Mouse (Mus musculus): ENCODE data around the gene Tmed9. TPM values are rescaled to one million over a fixed set of nuclear protein-coding genes. Genes with fewer than 3 reads are reported as not detected.
A peak's percentile ranks its signal among the peaks of the same experiment; 100 is the strongest.
"Not testable (repeated sequence)": the region's sequence is repeated elsewhere in the genome, so short reads cannot be mapped to it uniquely, and the experiment has no call there.

Tmed9 gene
- polyA plus RNA-seq, 1 experiment from 2014 or later = 180 TPM

DNA sequence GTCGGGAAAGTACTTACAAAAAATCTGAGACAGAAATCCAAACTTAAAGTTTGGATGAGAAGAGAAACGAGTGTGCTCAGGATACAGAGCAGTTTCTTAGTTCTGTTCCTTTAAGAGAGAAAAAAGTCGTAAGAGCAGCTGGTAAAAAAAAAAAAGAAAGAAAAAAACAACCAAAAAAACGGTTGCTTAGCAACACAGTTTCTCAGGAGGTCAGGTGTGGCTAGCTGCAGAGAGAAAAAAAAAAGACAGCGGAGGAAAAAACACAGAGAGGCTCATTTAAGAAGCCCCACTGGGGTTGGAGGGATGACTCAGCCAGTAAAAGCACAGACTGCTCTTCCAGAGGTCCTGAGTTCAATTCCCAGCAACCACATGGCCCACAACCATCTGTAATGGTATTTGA is 789 bp downstream of the Tmed9 start:
- WGBS = 61% methylated on average over 5 of the region's 5 CpGs

DNA sequence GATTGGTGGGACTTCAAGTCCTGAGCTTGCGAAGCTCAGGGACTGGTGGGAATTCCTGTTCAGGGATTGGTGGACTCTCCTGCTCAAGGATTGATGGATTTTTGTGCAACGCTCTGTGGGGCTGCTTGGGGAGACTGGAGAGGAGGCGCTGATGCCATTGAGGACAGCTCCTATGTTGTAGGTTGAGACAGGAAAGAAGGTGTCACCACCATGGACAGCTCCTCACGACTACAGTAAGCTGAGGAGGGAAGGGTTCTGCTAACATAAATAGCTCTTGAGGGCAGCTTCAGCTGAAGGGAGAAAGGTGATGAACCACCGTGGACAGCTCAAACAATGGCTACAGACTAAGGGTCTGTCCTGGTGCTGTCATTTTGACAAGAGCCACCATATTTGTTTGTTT is 2.4 kb downstream of the Tmed9 start:
- no peak overlapping the region for H3K27ac ChIP-seq (ENCODE audit: low read length)
- peaks cover 5% of the 10 kb centered on the region; the same call in 1 of the 2 replicates for H3K4me1 ChIP-seq (replicated peaks; ENCODE audit: control insufficient read depth, insufficient read depth, low read length)
- no peak overlapping the region for H3K4me2 ChIP-seq (ENCODE audit: low read depth, low read length)
- no peak overlapping the region for H3K4me3 ChIP-seq (ENCODE audit: low read length)
- H3K36me3 ChIP-seq (ENCODE audit: control insufficient read depth, insufficient read depth, low read length) = no peaks in the 10 kb centered on the region
- no peak for ATAC-seq (ENCODE audit: low read depth)
- H3K9ac ChIP-seq (ENCODE audit: low read length) = no peak overlapping the region
- 47% methylated on average over 5 of the region's 5 CpGs for WGBS
- H3K27me3 ChIP-seq (ENCODE audit: control insufficient read depth, insufficient read depth, low read depth, low read length) = no peaks in the 10 kb centered on the region
- peaks cover 2% of the 10 kb centered on the region for H3K9me3 ChIP-seq (ENCODE audit: control insufficient read depth, low read length)

More for the DNA sequence above, 789 bp downstream of the Tmed9 start:
- Histone ChIP-seq H3K9ac (ENCODE audit: low read length) (no peak overlapping the region), H3K4me1 (replicated peaks; ENCODE audit: control insufficient read depth, insufficient read depth, low read length) (peaks cover 12% of the 10 kb centered on the region), H3K36me3 (ENCODE audit: control insufficient read depth, insufficient read depth, low read length) (no peaks in the 10 kb centered on the region), H3K27ac (ENCODE audit: low read length) (no peak overlapping the region), H3K4me2 (ENCODE audit: low read depth, low read length) (no peak overlapping the region), H3K4me3 (ENCODE audit: low read length) (no peak overlapping the region), H3K9me3 (ENCODE audit: control insufficient read depth, low read length) (peaks cover 2% of the 10 kb centered on the region), H3K27me3 (ENCODE audit: control insufficient read depth, insufficient read depth, low read depth, low read length) (no peaks in the 10 kb centered on the region)
- ATAC-seq (ENCODE audit: low read depth) = no peak

GRCm38 (mm10) chr13:55576872-55577271 is 3.3 kb downstream of the Tmed9 start:
- not testable (repeated sequence) for H3K4me1 ChIP-seq (replicated peaks; ENCODE audit: control insufficient read depth, insufficient read depth, low read length); H3K27me3 ChIP-seq (ENCODE audit: control insufficient read depth, insufficient read depth, low read depth, low read length); ATAC-seq (ENCODE audit: low read depth); H3K9me3 ChIP-seq (ENCODE audit: control insufficient read depth, low read length); H3K4me2 ChIP-seq (ENCODE audit: low read depth, low read length); H3K4me3 ChIP-seq (ENCODE audit: low read length); H3K36me3 ChIP-seq (ENCODE audit: control insufficient read depth, insufficient read depth, low read length); H3K9ac ChIP-seq (ENCODE audit: low read length); H3K27ac ChIP-seq (ENCODE audit: low read length)
- 78% methylated on average over 7 of the region's 7 CpGs for WGBS

- peaks cover 2% of the 10 kb centered on the region for H3K9me3 ChIP-seq (ENCODE audit: control insufficient read depth, low read length)
- WGBS = 58% methylated on average over 4 of the region's 4 CpGs
- no peak for ATAC-seq (ENCODE audit: low read depth)
- H3K27ac ChIP-seq (ENCODE audit: low read length) = no peak overlapping the region
- no peaks in the 10 kb centered on the region for H3K36me3 ChIP-seq (ENCODE audit: control insufficient read depth, insufficient read depth, low read length)
- no peaks in the 10 kb centered on the region for H3K27me3 ChIP-seq (ENCODE audit: control insufficient read depth, insufficient read depth, low read depth, low read length)
- no peak overlapping the region for H3K4me3 ChIP-seq (ENCODE audit: low read length)
- no peak overlapping the region for H3K4me2 ChIP-seq (ENCODE audit: low read depth, low read length)
- no peaks in the 10 kb centered on the region for H3K4me1 ChIP-seq (replicated peaks; ENCODE audit: control insufficient read depth, insufficient read depth, low read length)
- no peak overlapping the region for H3K9ac ChIP-seq (ENCODE audit: low read length)
Measured at GRCm38 (mm10) chr13:55578086-55578485, 4.6 kb downstream of the Tmed9 start.

DNA sequence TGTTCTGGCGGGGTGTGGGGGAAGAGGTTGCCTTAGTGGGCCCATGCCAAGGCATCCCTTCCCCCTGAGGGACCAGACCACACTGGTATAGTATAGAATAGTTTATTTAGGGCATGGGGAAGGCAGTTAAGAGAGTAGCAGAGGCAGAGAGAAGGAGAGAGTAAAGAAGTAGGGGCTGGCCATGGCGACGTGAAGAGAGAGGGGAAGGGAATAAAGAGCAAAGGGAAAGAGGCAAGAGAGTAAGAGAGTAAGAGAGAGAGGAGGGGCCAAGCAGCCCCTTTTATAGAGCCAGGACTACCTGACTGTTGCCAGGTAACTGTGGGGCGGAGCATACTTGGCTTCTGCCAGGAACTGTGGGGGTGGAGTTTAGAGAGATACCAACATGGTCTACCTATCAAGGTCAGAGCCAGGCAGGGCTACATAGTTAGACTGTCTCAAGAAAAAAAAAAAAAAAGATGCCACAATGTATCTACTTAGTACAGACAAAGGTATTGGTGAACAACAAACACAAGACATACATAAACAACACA is 18.5 kb downstream of the Tmed9 start:
- H3K27ac ChIP-seq (ENCODE audit: low read length) = no peak overlapping the region
- H3K9ac ChIP-seq (ENCODE audit: low read length) = no peak overlapping the region
- H3K4me1 ChIP-seq (replicated peaks; ENCODE audit: control insufficient read depth, insufficient read depth, low read length) = peaks cover 9% of the 10 kb centered on the region
- H3K27me3 ChIP-seq (ENCODE audit: control insufficient read depth, insufficient read depth, low read depth, low read length) = no peaks in the 10 kb centered on the region
- no peak overlapping the region for H3K4me3 ChIP-seq (ENCODE audit: low read length)
- H3K36me3 ChIP-seq (ENCODE audit: control insufficient read depth, insufficient read depth, low read length) = peaks cover 17% of the 10 kb centered on the region
- no peak for ATAC-seq (ENCODE audit: low read depth)
- 60% methylated on average over 4 of the region's 4 CpGs for whole genome bisulfite sequencing
- H3K4me2 ChIP-seq (ENCODE audit: low read depth, low read length) = no peak overlapping the region; the same call in 1 of the 2 replicates
- H3K9me3 ChIP-seq (ENCODE audit: control insufficient read depth, low read length) = no peaks in the 10 kb centered on the region

GRCm38 (mm10) chr13:55592512-55593253 is 19.2 kb downstream of the Tmed9 start:
- H3K9ac ChIP-seq (ENCODE audit: low read length) = peak overlapping the region; percentile 88
- H3K4me3 ChIP-seq (ENCODE audit: low read length) = peak overlapping the region; percentile 89
- peak overlapping the region; percentile 41; the same call in 1 of the 2 replicates for H3K27ac ChIP-seq (ENCODE audit: low read length)
- no peaks in the 10 kb centered on the region for H3K27me3 ChIP-seq (ENCODE audit: control insufficient read depth, insufficient read depth, low read depth, low read length)
- peaks cover 21% of the 10 kb centered on the region for H3K36me3 ChIP-seq (ENCODE audit: control insufficient read depth, insufficient read depth, low read length)
- 3% methylated on average over 29 of the region's 29 CpGs for WGBS
- H3K4me2 ChIP-seq (ENCODE audit: low read depth, low read length) = peak overlapping the region; percentile 73
- H3K9me3 ChIP-seq (ENCODE audit: control insufficient read depth, low read length) = no peaks in the 10 kb centered on the region
- H3K4me1 ChIP-seq (replicated peaks; ENCODE audit: control insufficient read depth, insufficient read depth, low read length) = peaks cover 9% of the 10 kb centered on the region
- peak; percentile 99 for ATAC-seq (ENCODE audit: low read depth)

DNA sequence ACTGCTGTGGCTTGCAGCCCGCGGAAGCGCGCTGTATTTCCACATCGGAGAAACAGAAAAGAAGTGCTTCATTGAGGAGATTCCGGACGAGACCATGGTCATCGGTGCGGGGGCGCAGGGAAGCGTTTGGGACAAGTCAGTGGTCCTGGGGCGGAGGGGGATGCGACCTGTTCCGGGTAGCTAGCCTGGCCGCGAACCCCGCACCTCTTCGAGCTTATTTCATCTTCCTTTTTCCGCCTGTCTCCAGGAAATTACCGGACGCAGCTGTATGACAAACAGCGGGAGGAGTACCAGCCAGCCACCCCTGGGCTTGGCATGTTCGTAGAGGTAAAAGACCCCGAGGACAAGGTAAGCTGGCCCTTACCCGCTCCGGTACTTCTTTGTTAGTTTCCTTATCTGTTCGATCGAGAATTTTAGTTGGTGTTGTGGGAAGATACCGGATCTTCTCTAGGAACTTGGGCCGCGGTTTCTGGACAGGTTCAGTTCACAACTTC is 19.8 kb downstream of the Tmed9 start:
- ATAC-seq (ENCODE audit: low read depth) = peak; percentile 62
- no peaks in the 10 kb centered on the region for H3K9me3 ChIP-seq (ENCODE audit: control insufficient read depth, low read length)
- H3K4me2 ChIP-seq (ENCODE audit: low read depth, low read length) = peak overlapping the region; percentile 73
- peak overlapping the region; percentile 41; the same call in 1 of the 2 replicates for H3K27ac ChIP-seq (ENCODE audit: low read length)
- peak overlapping the region; percentile 89 for H3K4me3 ChIP-seq (ENCODE audit: low read length)
- peaks cover 9% of the 10 kb centered on the region for H3K4me1 ChIP-seq (replicated peaks; ENCODE audit: control insufficient read depth, insufficient read depth, low read length)
- H3K9ac ChIP-seq (ENCODE audit: low read length) = peak overlapping the region; percentile 88
- no peaks in the 10 kb centered on the region for H3K27me3 ChIP-seq (ENCODE audit: control insufficient read depth, insufficient read depth, low read depth, low read length)
- WGBS = 0% methylated on average over 31 of the region's 31 CpGs
- H3K36me3 ChIP-seq (ENCODE audit: control insufficient read depth, insufficient read depth, low read length) = peaks cover 21% of the 10 kb centered on the region

- Histone ChIP-seq H3K4me3 (ENCODE audit: low read length) (no peak overlapping the region), H3K27me3 (ENCODE audit: control insufficient read depth, insufficient read depth, low read depth, low read length) (no peaks in the 10 kb centered on the region), H3K9me3 (ENCODE audit: control insufficient read depth, low read length) (no peaks in the 10 kb centered on the region), H3K4me2 (ENCODE audit: low read depth, low read length) (no peak overlapping the region), H3K36me3 (ENCODE audit: control insufficient read depth, insufficient read depth, low read length) (peaks cover 21% of the 10 kb centered on the region), H3K9ac (ENCODE audit: low read length) (no peak overlapping the region), H3K4me1 (replicated peaks; ENCODE audit: control insufficient read depth, insufficient read depth, low read length) (peaks cover 13% of the 10 kb centered on the region), H3K27ac (ENCODE audit: low read length) (no peak overlapping the region)
- no peak for ATAC-seq (ENCODE audit: low read depth)
- 83% methylated on average over 12 of the region's 12 CpGs for WGBS
Measured at GRCm38 (mm10) chr13:55595375-55595774, 21.8 kb downstream of the Tmed9 start.

GRCm38 (mm10) chr13:55596802-55597201 is 23.3 kb downstream of the Tmed9 start:
- H3K4me3 ChIP-seq (ENCODE audit: low read length) = no peak overlapping the region
- no peak overlapping the region for H3K27ac ChIP-seq (ENCODE audit: low read length)
- peaks cover 21% of the 10 kb centered on the region for H3K36me3 ChIP-seq (ENCODE audit: control insufficient read depth, insufficient read depth, low read length)
- H3K4me1 ChIP-seq (replicated peaks; ENCODE audit: control insufficient read depth, insufficient read depth, low read length) = peaks cover 19% of the 10 kb centered on the region
- no peaks in the 10 kb centered on the region for H3K9me3 ChIP-seq (ENCODE audit: control insufficient read depth, low read length)
- 96% methylated on average over 12 of the region's 12 CpGs for WGBS
- H3K4me2 ChIP-seq (ENCODE audit: low read depth, low read length) = no peak overlapping the region
- ATAC-seq (ENCODE audit: low read depth) = no peak
- no peak overlapping the region for H3K9ac ChIP-seq (ENCODE audit: low read length)
- no peaks in the 10 kb centered on the region for H3K27me3 ChIP-seq (ENCODE audit: control insufficient read depth, insufficient read depth, low read depth, low read length)
